Mouse (Mus musculus) olfactory bulb, adult 2 months (tissue): ENCODE measurements at regions not wholly inside any gene's neighbourhood (a gene's known extent, or its start where the extent isn't known, plus 50 kb on each side); places are given as distances from the start of the nearest gene placed in this dataset.

ENCODE experiments used
- CTCF ChIP-seq: fragments of 200-500 bp; IDR thresholded peaks from 2 replicates; pipeline ENCODE4 v1.5.1; 2012; ENCODE audit warnings: low read depth, mild to moderate bottlenecking, low read length, moderate library complexity; ENCODE audit not compliant: insufficient read depth
- POLR2A ChIP-seq: fragments of 200-500 bp; IDR thresholded peaks from 2 replicates; pipeline ENCODE4 v1.6.1; 2012; ENCODE audit warnings: mild to moderate bottlenecking, low read depth, low read length, moderate library complexity; ENCODE audit not compliant: insufficient read depth

DNA sequence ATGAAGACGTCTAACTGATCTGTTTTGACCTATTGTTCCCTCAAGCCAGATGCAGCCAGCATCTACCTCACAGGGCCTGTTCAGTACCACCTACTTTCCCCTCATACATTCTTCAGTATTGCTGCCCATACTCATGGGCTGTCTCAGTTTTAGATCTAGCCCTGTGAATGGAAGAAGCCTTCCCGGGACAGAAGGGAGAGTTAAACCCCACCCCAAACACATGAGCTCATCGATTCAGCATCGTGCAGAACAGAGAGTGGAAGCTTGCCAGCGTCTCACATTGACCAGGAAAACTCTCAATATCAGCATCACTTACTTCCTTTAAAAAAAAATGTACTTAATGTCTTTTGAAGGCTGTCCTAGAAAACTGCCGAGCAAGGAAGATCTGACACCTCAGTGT, 95.0 kb upstream of the Prickle1 start:
- TF ChIP-seq POLR2A (no peak), CTCF (no peak)
